8 mouse cellular contexts compared by ENCODE assay signal in the genomic region with DNA sequence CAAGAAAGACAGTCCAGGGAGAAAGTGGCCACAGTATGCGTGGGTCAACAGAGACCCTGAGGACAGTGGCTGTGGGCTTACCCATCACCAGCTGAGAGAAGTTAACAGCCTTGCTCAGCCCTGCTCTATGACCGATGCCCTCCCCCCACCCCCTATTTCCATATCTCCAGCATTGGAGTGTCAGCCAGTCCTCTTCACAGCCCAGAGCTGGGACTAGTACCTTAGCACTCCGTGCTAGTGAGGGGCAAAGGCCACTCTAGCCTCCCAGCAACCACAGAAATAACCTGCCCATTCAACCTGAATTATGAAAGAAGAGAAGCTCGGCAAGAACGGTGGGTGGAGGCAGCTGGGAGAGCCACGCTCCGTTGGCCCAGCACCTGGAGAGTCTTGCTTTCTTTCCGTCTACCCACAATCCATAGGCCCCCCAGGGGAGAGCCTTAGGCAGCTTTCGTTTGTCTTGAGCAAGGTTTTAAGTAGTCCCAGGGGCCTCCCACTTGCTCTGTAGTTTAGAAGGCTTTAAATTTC. TPM values are rescaled to one million over a fixed set of nuclear protein-coding genes. Genes with fewer than 3 reads are reported as not detected.
A peak's percentile ranks its signal among the peaks of the same experiment; 100 is the strongest.
DNase-seq lines count a peak whose midpoint lies in the region; ATAC-seq and TF ChIP-seq lines count a peak whose summit lies in the region.

No protein-coding gene starts in this region.

- peak overlapping the region; percentile 62 to 91 for H3K4me3 ChIP-seq in MEL (ENCODE audit: control insufficient read depth in 1 of 2, insufficient read depth in 1 of 2, low read depth in 2 of 2, low read length in 2 of 2)
- H3K4me3 ChIP-seq in hindbrain, postnatal 0 days (ENCODE audit: low read length), result no peak overlapping the region
- H3K4me3 ChIP-seq in liver, embryonic 14.5 days (ENCODE audit: insufficient read depth in 1 of 2, low read depth in 2 of 2, low read length in 2 of 2), result peak overlapping the region; percentile 26 to 31
- H3K4me3 ChIP-seq in stomach, postnatal 0 days (ENCODE audit: low read depth, low read length), result no peak overlapping the region

- H3K27ac ChIP-seq in MEL (ENCODE audit: control insufficient read depth, low read depth, low read length), result peak overlapping the region; percentile 11; the same call in 1 of the 2 replicates
- H3K27ac ChIP-seq in hindbrain, postnatal 0 days, result no peak overlapping the region
- H3K27ac ChIP-seq in liver, embryonic 14.5 days, result no peak overlapping the region
- no peak overlapping the region for H3K27ac ChIP-seq in stomach, postnatal 0 days (replicated peaks)

- H3K4me2 ChIP-seq in hindbrain, postnatal 0 days (ENCODE audit: low read depth, low read length), result no peak overlapping the region; the same call in 1 of the 2 replicates
- peak overlapping the region; percentile 48 for H3K4me2 ChIP-seq in liver, embryonic 14.5 days (ENCODE audit: low read depth)
- peak overlapping the region; percentile 99; the same call in 1 of the 2 replicates for H3K4me2 ChIP-seq in stomach, postnatal 0 days (replicated peaks; ENCODE audit: low read depth)

- TF ChIP-seq POLR2A in MEL (IDR thresholded peaks at IDR 0.05; ENCODE audit: control insufficient read depth in 1 of 2, insufficient read depth in 1 of 2, low read depth in 1 of 2, low read length in 2 of 2, poor library complexity in 1 of 2), result no peak

- TF ChIP-seq CTCF in MEL (IDR thresholded peaks at IDR 0.05 in 2 of 3, conservative IDR thresholded peaks at IDR 0.05 in 1 of 3; ENCODE audit: control insufficient read depth in 1 of 3, insufficient read depth in 1 of 3, low read depth in 2 of 3, low read length in 3 of 3, poor library complexity in 1 of 3, severe bottlenecking in 1 of 3), result no peak
- no peak for TF ChIP-seq CTCF in hindbrain, postnatal 0 days (IDR thresholded peaks at IDR 0.05; ENCODE audit: low read depth)
- no peak for TF ChIP-seq CTCF in liver, embryonic 14.5 days (IDR thresholded peaks at IDR 0.05; ENCODE audit: low read depth)
- no peak for TF ChIP-seq CTCF in stomach, postnatal 0 days (IDR thresholded peaks at IDR 0.05; ENCODE audit: low read depth)

- no peak for TF ChIP-seq EP300 in MEL (IDR thresholded peaks at IDR 0.05; ENCODE audit: low read depth in 1 of 2, low read length in 2 of 2)
- no peak for TF ChIP-seq EP300 in liver, embryonic 14.5 days (IDR thresholded peaks at IDR 0.05; ENCODE audit: low read depth)
- no peak for TF ChIP-seq EP300 in stomach, postnatal 0 days (optimal IDR thresholded peaks at IDR 0.05)

- 17% methylated on average over 9 of the region's 9 CpGs for WGBS in hindbrain, postnatal 0 days
- WGBS in liver, embryonic 14.5 days (ENCODE audit: insufficient replicate concordance), result 7% methylated on average over 9 of the region's 9 CpGs
- 28% methylated on average over 9 of the region's 9 CpGs for WGBS in stomach, postnatal 0 days

- peak; percentile 36 for DNase-seq in adrenal gland, postnatal 14 days
- no peak for DNase-seq in adrenal gland, postnatal 25 days
- peak; percentile 51 for DNase-seq in MEL (ENCODE audit: low read depth, low spot score)
- DNase-seq in hindbrain, postnatal 0 days (ENCODE audit: low spot score), result peak; percentile 16
- no peak for DNase-seq in liver, embryonic 14.5 days (ENCODE audit: low read depth in 3 of 3, low spot score in 3 of 3)
- no peak for DNase-seq in stomach, postnatal 0 days (ENCODE audit: low spot score)
- no peak for DNase-seq in urinary bladder, postnatal 10 days (ENCODE audit: low spot score)
- DNase-seq in left cerebral cortex, adult 11 months (ENCODE audit: low spot score), result no peak

- peaks cover 0 to 8% of the 10 kb centered on the region in 2 experiments; a peak in 3 of 4 replicates for H3K4me1 ChIP-seq in MEL (ENCODE audit: control insufficient read depth in 1 of 2, insufficient read depth in 2 of 2, low read length in 2 of 2)
- H3K4me1 ChIP-seq in hindbrain, postnatal 0 days (ENCODE audit: insufficient read depth, low read length), result peaks cover 7% of the 10 kb centered on the region
- H3K4me1 ChIP-seq in liver, embryonic 14.5 days (replicated peaks; ENCODE audit: control insufficient read depth in 2 of 2, insufficient read depth in 2 of 2, low read length in 1 of 2), result peaks cover 0 to 4% of the 10 kb centered on the region in 2 experiments; a peak in 1 of 4 replicates
- peaks cover 5% of the 10 kb centered on the region; the same call in 1 of the 2 replicates for H3K4me1 ChIP-seq in stomach, postnatal 0 days (replicated peaks; ENCODE audit: control insufficient read depth, insufficient read depth)

- H3K79me2 ChIP-seq in MEL (ENCODE audit: control insufficient read depth, insufficient read depth, low read length, poor library complexity), result peaks cover 9% of the 10 kb centered on the region; the same call in 1 of the 2 replicates

- TF ChIP-seq RAD21 in MEL (IDR thresholded peaks at IDR 0.05; ENCODE audit: low read depth, low read length), result no peak

- H3K9me3 ChIP-seq in MEL (replicated peaks; ENCODE audit: insufficient read depth, low read length), result no peaks in the 10 kb centered on the region
- H3K9me3 ChIP-seq in hindbrain, postnatal 0 days (ENCODE audit: low read length), result no peaks in the 10 kb centered on the region
- H3K9me3 ChIP-seq in liver, embryonic 14.5 days (ENCODE audit: control insufficient read depth, low read length), result no peaks in the 10 kb centered on the region
- no peaks in the 10 kb centered on the region for H3K9me3 ChIP-seq in stomach, postnatal 0 days (ENCODE audit: control insufficient read depth, low read length)

- peak; percentile 27; the same call in 1 of the 2 replicates for ATAC-seq in hindbrain, postnatal 0 days
- ATAC-seq in liver, embryonic 14.5 days (ENCODE audit: insufficient read depth), result no peak
- no peak for ATAC-seq in stomach, postnatal 0 days (ENCODE audit: low FRiP score, low TSS enrichment)

- peak overlapping the region; percentile 63 for H3K9ac ChIP-seq in MEL (ENCODE audit: control insufficient read depth, low read depth, low read length, poor library complexity, severe bottlenecking)
- H3K9ac ChIP-seq in hindbrain, postnatal 0 days (replicated peaks; ENCODE audit: low read length), result no peak overlapping the region
- no peak overlapping the region for H3K9ac ChIP-seq in liver, embryonic 14.5 days (replicated peaks)
- no peak overlapping the region for H3K9ac ChIP-seq in stomach, postnatal 0 days (ENCODE audit: low read length)

- peaks cover 0 to 2% of the 10 kb centered on the region in 2 experiments; a peak in 1 of 4 replicates for H3K36me3 ChIP-seq in MEL (ENCODE audit: control insufficient read depth in 1 of 2, insufficient read depth in 2 of 2, low read length in 2 of 2)
- no peaks in the 10 kb centered on the region for H3K36me3 ChIP-seq in hindbrain, postnatal 0 days (ENCODE audit: insufficient read depth, low read length)
- no peaks in the 10 kb centered on the region for H3K36me3 ChIP-seq in liver, embryonic 14.5 days (replicated peaks; ENCODE audit: control insufficient read depth, insufficient read depth, low read depth)
- H3K36me3 ChIP-seq in stomach, postnatal 0 days (ENCODE audit: control insufficient read depth, insufficient read depth, low read length), result no peaks in the 10 kb centered on the region

- H3K27me3 ChIP-seq in MEL (ENCODE audit: control insufficient read depth in 1 of 2, insufficient read depth in 2 of 2, low read length in 2 of 2), result no peaks in the 10 kb centered on the region
- H3K27me3 ChIP-seq in hindbrain, postnatal 0 days (ENCODE audit: insufficient read depth, low read length), result no peaks in the 10 kb centered on the region
- peaks cover 14% of the 10 kb centered on the region for H3K27me3 ChIP-seq in liver, embryonic 14.5 days (ENCODE audit: control insufficient read depth, insufficient read depth, low read length)
- H3K27me3 ChIP-seq in stomach, postnatal 0 days (ENCODE audit: control insufficient read depth, insufficient read depth, low read length), result no peaks in the 10 kb centered on the region

TF ChIP-seq in MEL, 35 proteins besides CTCF, POLR2A, EP300 and RAD21:
- TF ChIP-seq E2F4 (IDR thresholded peaks at IDR 0.05; ENCODE audit: borderline replicate concordance, low read depth, low read length) (no peak), TCF12 (IDR thresholded peaks at IDR 0.05; ENCODE audit: low read depth, low read length) (no peak), POLR2AphosphoS2 (IDR thresholded peaks at IDR 0.05; ENCODE audit: low read length) (no peak), MAFK (IDR thresholded peaks at IDR 0.05; ENCODE audit: borderline replicate concordance, low read depth, low read length) (no peak), ZKSCAN1 (IDR thresholded peaks at IDR 0.05; ENCODE audit: low read depth, low read length) (no peak), KAT2A (conservative IDR thresholded peaks at IDR 0.05; ENCODE audit: low read depth, low read length) (no peak), NELFE (IDR thresholded peaks at IDR 0.05; ENCODE audit: low read depth, low read length) (0 out of 2 replicates have a peak, but pooled peaks have one; percentile 22), USF2 (IDR thresholded peaks at IDR 0.05; ENCODE audit: borderline replicate concordance in 1 of 2, insufficient read depth in 1 of 2, low read depth in 1 of 2, low read length in 2 of 2) (no peak)

RNA-seq across cellular contexts. Expression of a gene that starts 1.5 kb away (rescaled TPM):
- 136 and 152 TPM in 2 replicates for total RNA-seq in adrenal gland, postnatal 14 days (2021)
- total RNA-seq in adrenal gland, postnatal 25 days (2021), result 93.7 and 145 TPM in 2 replicates
- total RNA-seq in MEL (2012; rRNA removed), result 7.2 and 9.9 TPM in 2 replicates
- 10 to 100 TPM in 1 of 2 experiments, not detected in 1; 13.8 TPM for polyA plus RNA-seq in MEL (2012; ENCODE audit: insufficient read depth in 1 of 2, insufficient read length in 2 of 2, low read depth in 1 of 2, low replicate concordance in 2 of 2, missing spikeins in 1 of 2)
- total RNA-seq in hindbrain, postnatal 0 days (2014; rRNA removed), result 15.6 and 21.3 TPM in 2 replicates
- polyA plus RNA-seq in hindbrain, postnatal 0 days (2015; fragmentation: Nextera tagmentation; extraction: Ambion mirVana), result 18.5 and 19.6 TPM in 2 replicates
- polyA plus RNA-seq in liver, embryonic 14.5 days (2012; rRNA removed), result 4.6 and 5.2 TPM in 2 replicates
- polyA plus RNA-seq in liver, embryonic 14.5 days (2014; fragmentation: Nextera tagmentation; extraction: Ambion mirVana), result 2.6 and 3.5 TPM in 2 replicates
- polyA plus RNA-seq in stomach, postnatal 0 days (2015; fragmentation: Nextera tagmentation; extraction: Ambion mirVana), result 5.5 TPM in 2 replicates

RNA-seq across cellular contexts. Expression of a gene that starts 51.6 kb away (rescaled TPM):
- 121 and 145 TPM in 2 replicates for total RNA-seq in adrenal gland, postnatal 14 days (2021)
- total RNA-seq in adrenal gland, postnatal 25 days (2021), result 109 and 114 TPM in 2 replicates
- total RNA-seq in MEL (2012; rRNA removed), result 216 and 223 TPM in 2 replicates
- 100 to 1,000 TPM in 1 of 2 experiments, not detected in 1; 318 TPM for polyA plus RNA-seq in MEL (2012; ENCODE audit: insufficient read depth in 1 of 2, insufficient read length in 2 of 2, low read depth in 1 of 2, low replicate concordance in 2 of 2, missing spikeins in 1 of 2)
- 57.3 and 59.5 TPM in 2 replicates for total RNA-seq in hindbrain, postnatal 0 days (2014; rRNA removed)
- polyA plus RNA-seq in hindbrain, postnatal 0 days (2015; fragmentation: Nextera tagmentation; extraction: Ambion mirVana), result 127 and 128 TPM in 2 replicates
- 28.3 and 63.0 TPM in 2 replicates for polyA plus RNA-seq in liver, embryonic 14.5 days (2012; rRNA removed)
- polyA plus RNA-seq in liver, embryonic 14.5 days (2014; fragmentation: Nextera tagmentation; extraction: Ambion mirVana), result 53.2 and 54.0 TPM in 2 replicates
- polyA plus RNA-seq in stomach, postnatal 0 days (2015; fragmentation: Nextera tagmentation; extraction: Ambion mirVana), result 62.2 and 64.8 TPM in 2 replicates

Comparison
In these comparisons a context has a peak if more than half of its experiments do, and no peak if none do; other contexts are left out.
1. DNase-seq: peak in adrenal gland, postnatal 14 days (single experiment), MEL (single experiment) and hindbrain, postnatal 0 days (single experiment); none in adrenal gland, postnatal 25 days (single experiment), liver, embryonic 14.5 days (0 of 3), stomach, postnatal 0 days (single experiment), urinary bladder, postnatal 10 days (single experiment) and left cerebral cortex, adult 11 months (single experiment).
2. H3K4me3 ChIP-seq: peak in MEL (2 of 2) and liver, embryonic 14.5 days (2 of 2); none in hindbrain, postnatal 0 days (single experiment) and stomach, postnatal 0 days (single experiment).